Mouse (Mus musculus) intestine, embryonic 16.5 days (tissue): ENCODE results near the gene Khdrbs2. TPM values are rescaled to one million over a fixed set of nuclear protein-coding genes. Genes with fewer than 3 reads are reported as not detected.

Source experiments
- ATAC-seq: fragments of 200-750 bp; cut with Nextera tagmentation; 2 replicates; pipeline ENCODE4 v1.8.0; 2017; ENCODE audit warnings: moderate TSS enrichment, moderate library complexity
- H3K27ac ChIP-seq: fragments of 300-500 bp; sonication (generic); 2 replicates; pipeline ENCODE4 v1.5.1; 2014; ENCODE audit warnings: mild to moderate bottlenecking, low read length
- H3K27me3 ChIP-seq: fragments of 300-500 bp; sonication (generic); replicated peaks from 2 replicates; pipeline ENCODE4 v1.6.1; 2014; ENCODE audit warnings: low read length, control low read depth, mixed read lengths; ENCODE audit not compliant: control insufficient read depth, insufficient read depth
- H3K36me3 ChIP-seq: fragments of 300-500 bp; sonication (generic); 2 replicates; pipeline ENCODE4 v1.6.1; 2014; ENCODE audit warnings: low read length, control low read depth; ENCODE audit not compliant: control insufficient read depth, insufficient read depth
- H3K4me1 ChIP-seq: fragments of 300-500 bp; sonication (generic); 2 replicates; pipeline ENCODE4 v1.6.1; 2014; ENCODE audit warnings: low read length, control low read depth, mixed read lengths; ENCODE audit not compliant: control insufficient read depth, insufficient read depth
- H3K4me2 ChIP-seq: fragments of 300-500 bp; sonication (generic); 2 replicates; pipeline ENCODE4 v1.6.1; 2014; ENCODE audit warnings: low read depth, low read length, control low read depth
- H3K4me3 ChIP-seq: fragments of 300-500 bp; sonication (generic); 2 replicates; pipeline ENCODE4 v1.5.1; 2014; ENCODE audit warnings: mild to moderate bottlenecking, low read length
- H3K9ac ChIP-seq: fragments of 300-500 bp; sonication (generic); 2 replicates; pipeline ENCODE4 v1.6.1; 2014; ENCODE audit warnings: low read depth, low read length
- H3K9me3 ChIP-seq: fragments of 300-500 bp; sonication (generic); 2 replicates; pipeline ENCODE4 v1.6.1; 2016; ENCODE audit warnings: low read length, control low read depth; ENCODE audit not compliant: control insufficient read depth
- WGBS: fragments of 180-500 bp; shearing (Covaris S2); extraction: QIAGEN DNeasy Blood & Tissue Kit; methylation state at CpG from one replicate; pipeline ENCODE4 v1.1.7; 2014; 5-methylcytosine and 5-hydroxymethylcytosine counted together
- polyA plus RNA-seq: library from polyadenylated mRNA; unstranded; fragments of >200 nt; fragmentation: Nextera tagmentation; extraction: Ambion mirVana; gene quantifications from 2 replicates; pipeline ENCODE4 v1.2.1, GENCODE M21; 2015

Gene Khdrbs2
- polyA plus RNA-seq, 1 experiment from 2014 or later, result 3.1 TPM

DNA sequence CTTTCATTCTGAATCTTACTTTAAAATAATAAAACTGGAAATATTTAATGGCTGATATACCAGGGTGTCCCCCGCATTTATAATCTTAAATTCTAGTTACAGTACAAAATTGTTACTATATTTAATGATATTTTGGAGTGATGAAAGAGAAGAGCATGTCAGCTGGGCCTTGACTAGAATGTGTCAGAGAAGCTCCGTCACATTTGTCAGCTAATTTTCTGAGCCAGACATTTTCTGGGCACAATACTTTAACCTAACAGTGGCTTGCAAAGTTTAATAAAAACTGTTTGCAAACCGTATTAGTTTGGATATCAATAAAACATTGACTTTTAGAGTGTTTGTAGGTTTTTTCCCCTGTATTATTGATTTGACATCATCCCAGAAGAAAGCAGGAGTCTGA, 380.9 kb downstream of the Khdrbs2 start:
- Histone ChIP-seq H3K4me2 (no peak overlapping the region), H3K9ac (no peak overlapping the region), H3K9me3 (no peaks in the 10 kb centered on the region), H3K4me1 (no peaks in the 10 kb centered on the region), H3K4me3 (no peak overlapping the region), H3K27ac (no peak overlapping the region), H3K36me3 (no peaks in the 10 kb centered on the region), H3K27me3 (no peaks in the 10 kb centered on the region)
- no peak for ATAC-seq
- 90% methylated on average over 3 of the region's 3 CpGs for WGBS

DNA sequence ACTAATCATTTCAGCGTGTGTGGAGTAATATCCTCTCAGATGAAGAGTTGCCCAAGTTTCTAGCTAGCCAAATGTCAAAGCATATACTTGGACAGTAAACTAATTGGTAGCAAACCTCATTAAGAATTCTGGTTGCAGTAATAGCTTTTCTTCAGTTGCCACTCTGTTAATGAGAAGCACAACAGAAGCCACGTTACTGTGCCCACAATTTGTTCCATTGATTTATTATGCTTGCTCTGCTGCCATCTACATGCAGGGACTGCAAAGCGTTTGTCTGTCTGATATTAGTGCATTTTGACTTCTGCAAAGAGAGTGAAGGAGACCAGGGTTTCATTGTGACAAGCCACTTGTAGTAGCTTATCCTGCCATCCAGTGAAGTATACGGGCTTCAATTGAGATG, 381.4 kb downstream of the Khdrbs2 start:
- no peak overlapping the region for H3K4me2 ChIP-seq
- H3K27ac ChIP-seq, result no peak overlapping the region
- H3K9me3 ChIP-seq, result no peaks in the 10 kb centered on the region
- H3K4me3 ChIP-seq, result no peak overlapping the region
- H3K9ac ChIP-seq, result no peak overlapping the region
- ATAC-seq, result no peak
- H3K36me3 ChIP-seq, result no peaks in the 10 kb centered on the region
- WGBS, result 49% methylated on average over 4 of the region's 4 CpGs
- H3K27me3 ChIP-seq, result no peaks in the 10 kb centered on the region
- no peaks in the 10 kb centered on the region for H3K4me1 ChIP-seq

DNA sequence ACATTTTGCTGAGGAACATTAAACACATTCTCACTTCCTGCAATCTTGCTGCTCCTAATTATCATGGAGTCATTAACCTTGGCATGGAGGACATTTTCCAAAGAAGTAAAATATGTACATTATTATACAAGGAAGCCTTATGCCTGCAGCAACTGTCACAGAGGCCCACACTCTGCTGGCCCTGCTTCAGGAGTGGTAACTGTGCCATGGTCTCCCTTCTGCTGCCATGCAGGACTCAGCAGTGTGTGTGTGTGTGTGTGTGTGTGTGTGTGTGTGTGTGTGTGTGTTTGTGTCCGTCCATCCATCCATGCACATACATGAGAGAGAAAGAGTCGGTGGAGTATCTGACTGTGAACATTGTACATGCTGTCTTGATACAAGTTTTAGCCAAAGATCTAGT, 396.4 kb downstream of the Khdrbs2 start:
- no peak for ATAC-seq
- Histone ChIP-seq H3K9me3 (no peaks in the 10 kb centered on the region), H3K27ac (no peak overlapping the region), H3K27me3 (no peaks in the 10 kb centered on the region), H3K4me2 (no peak overlapping the region), H3K4me1 (no peaks in the 10 kb centered on the region), H3K4me3 (no peak overlapping the region), H3K9ac (no peak overlapping the region), H3K36me3 (no peaks in the 10 kb centered on the region)
- 94% methylated on average over 2 of the region's 2 CpGs for WGBS

- H3K4me2 ChIP-seq, result no peak overlapping the region
- H3K4me3 ChIP-seq, result no peak overlapping the region
- H3K9me3 ChIP-seq, result no peaks in the 10 kb centered on the region
- no peaks in the 10 kb centered on the region for H3K27me3 ChIP-seq
- no peak overlapping the region for H3K27ac ChIP-seq
- 93% methylated on average over 1 of the region's 1 CpGs for WGBS
- ATAC-seq, result no peak
- no peak overlapping the region for H3K9ac ChIP-seq
- H3K4me1 ChIP-seq, result no peaks in the 10 kb centered on the region
- no peaks in the 10 kb centered on the region for H3K36me3 ChIP-seq
These were observed 453.5 kb downstream of the Khdrbs2 start for GRCm38 (mm10) chr1:32626060-32626459.

GRCm38 (mm10) chr1:32632415-32633354, 460.2 kb downstream of the Khdrbs2 start:
- no peak for ATAC-seq
- Histone ChIP-seq H3K4me3 (no peak overlapping the region), H3K27ac (no peak overlapping the region), H3K9ac (no peak overlapping the region), H3K4me2 (no peak overlapping the region), H3K4me1 (no peaks in the 10 kb centered on the region), H3K27me3 (no peaks in the 10 kb centered on the region), H3K9me3 (no peaks in the 10 kb centered on the region), H3K36me3 (no peaks in the 10 kb centered on the region)
- WGBS, result 86% methylated on average over 5 of the region's 5 CpGs

DNA sequence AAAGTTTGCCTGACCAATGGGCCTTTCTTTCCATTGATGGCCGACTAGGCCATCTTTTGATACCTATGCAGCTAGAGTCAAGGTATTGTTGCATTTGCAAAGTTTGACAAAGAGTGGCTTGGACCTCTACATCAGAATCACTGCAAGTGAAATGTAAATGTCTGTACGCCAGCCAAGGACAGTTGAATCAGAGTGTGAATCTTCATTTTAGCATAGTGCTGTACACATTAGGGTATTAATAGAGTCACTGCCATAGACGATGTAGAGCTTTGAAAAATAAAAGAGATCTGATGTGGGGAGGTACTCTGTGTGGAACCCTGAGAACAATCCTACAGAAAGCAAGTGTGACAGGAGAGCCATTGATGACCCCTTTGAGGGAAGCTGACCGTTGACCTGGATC, 460.9 kb downstream of the Khdrbs2 start:
- no peaks in the 10 kb centered on the region for H3K9me3 ChIP-seq
- no peak overlapping the region for H3K4me2 ChIP-seq
- no peaks in the 10 kb centered on the region for H3K36me3 ChIP-seq
- no peaks in the 10 kb centered on the region for H3K4me1 ChIP-seq
- WGBS, result 88% methylated on average over 4 of the region's 4 CpGs
- no peak overlapping the region for H3K27ac ChIP-seq
- H3K9ac ChIP-seq, result no peak overlapping the region
- H3K27me3 ChIP-seq, result no peaks in the 10 kb centered on the region
- ATAC-seq, result no peak
- no peak overlapping the region for H3K4me3 ChIP-seq

DNA sequence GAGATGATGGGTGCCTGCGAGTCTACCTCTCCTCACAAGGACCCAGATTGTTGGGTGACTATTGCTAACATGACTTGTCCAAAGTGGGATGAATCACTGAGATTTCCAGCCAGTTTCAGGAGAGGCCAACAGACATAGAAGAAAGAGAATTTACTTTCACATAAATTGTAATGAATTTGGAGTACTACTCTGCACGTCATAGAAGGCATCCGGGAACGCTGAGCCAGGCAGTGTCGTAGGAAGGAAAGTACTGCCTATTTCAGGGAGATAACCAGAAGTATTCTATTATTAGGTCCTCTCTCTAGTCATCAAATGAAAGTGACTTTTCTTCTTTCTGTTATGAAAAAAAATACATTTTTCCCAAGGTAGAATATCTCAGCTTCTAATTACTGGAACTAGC, 466.6 kb downstream of the Khdrbs2 start:
- no peak overlapping the region for H3K4me2 ChIP-seq
- 87% methylated on average over 5 of the region's 5 CpGs for WGBS
- H3K4me1 ChIP-seq, result no peaks in the 10 kb centered on the region
- H3K27me3 ChIP-seq, result no peaks in the 10 kb centered on the region
- no peaks in the 10 kb centered on the region for H3K9me3 ChIP-seq
- H3K9ac ChIP-seq, result no peak overlapping the region
- ATAC-seq, result no peak
- H3K4me3 ChIP-seq, result no peak overlapping the region
- H3K27ac ChIP-seq, result no peak overlapping the region
- H3K36me3 ChIP-seq, result no peaks in the 10 kb centered on the region

GRCm38 (mm10) chr1:32649647-32650209, 477.2 kb downstream of the Khdrbs2 start:
- Histone ChIP-seq H3K4me1 (no peaks in the 10 kb centered on the region), H3K36me3 (no peaks in the 10 kb centered on the region), H3K4me3 (no peak overlapping the region), H3K27ac (no peak overlapping the region), H3K9ac (no peak overlapping the region), H3K9me3 (no peaks in the 10 kb centered on the region), H3K27me3 (no peaks in the 10 kb centered on the region), H3K4me2 (no peak overlapping the region)
- no peak for ATAC-seq
- 71% methylated on average over 3 of the region's 3 CpGs for WGBS

- WGBS, result 77% methylated on average over 9 of the region's 9 CpGs
- H3K4me1 ChIP-seq, result no peaks in the 10 kb centered on the region
- H3K27ac ChIP-seq, result no peak overlapping the region
- no peaks in the 10 kb centered on the region for H3K27me3 ChIP-seq
- ATAC-seq, result no peak
- H3K4me3 ChIP-seq, result no peak overlapping the region
- no peak overlapping the region for H3K9ac ChIP-seq
- no peaks in the 10 kb centered on the region for H3K9me3 ChIP-seq
- no peaks in the 10 kb centered on the region for H3K36me3 ChIP-seq
- no peak overlapping the region for H3K4me2 ChIP-seq
These were observed 521.3 kb downstream of the Khdrbs2 start for GRCm38 (mm10) chr1:32693806-32694205.
